Mouse (Mus musculus) adrenal gland, postnatal 36 days (tissue): ENCODE measurements around the gene Mrpl51. TPM values are rescaled to one million over a fixed set of nuclear protein-coding genes. Genes with fewer than 3 reads are reported as not detected.
A peak's percentile ranks its signal among the peaks of the same experiment; 100 is the strongest.

ENCODE experiments used
- DNase-seq, 2 experiments: peaks; one replicate each; pipeline ENCODE4 v3.0.0; 2021; ENCODE audit warnings: mixed read lengths in 1 of 2
- total RNA-seq, 2 experiments: library from RNA; stranded (reverse); gene quantifications; 2 replicates each; pipeline ENCODE4 v1.2.3; 2021

The Mrpl51 gene
- total RNA-seq, 2 experiments from 2014 or later, result 176 to 205 TPM

DNA sequence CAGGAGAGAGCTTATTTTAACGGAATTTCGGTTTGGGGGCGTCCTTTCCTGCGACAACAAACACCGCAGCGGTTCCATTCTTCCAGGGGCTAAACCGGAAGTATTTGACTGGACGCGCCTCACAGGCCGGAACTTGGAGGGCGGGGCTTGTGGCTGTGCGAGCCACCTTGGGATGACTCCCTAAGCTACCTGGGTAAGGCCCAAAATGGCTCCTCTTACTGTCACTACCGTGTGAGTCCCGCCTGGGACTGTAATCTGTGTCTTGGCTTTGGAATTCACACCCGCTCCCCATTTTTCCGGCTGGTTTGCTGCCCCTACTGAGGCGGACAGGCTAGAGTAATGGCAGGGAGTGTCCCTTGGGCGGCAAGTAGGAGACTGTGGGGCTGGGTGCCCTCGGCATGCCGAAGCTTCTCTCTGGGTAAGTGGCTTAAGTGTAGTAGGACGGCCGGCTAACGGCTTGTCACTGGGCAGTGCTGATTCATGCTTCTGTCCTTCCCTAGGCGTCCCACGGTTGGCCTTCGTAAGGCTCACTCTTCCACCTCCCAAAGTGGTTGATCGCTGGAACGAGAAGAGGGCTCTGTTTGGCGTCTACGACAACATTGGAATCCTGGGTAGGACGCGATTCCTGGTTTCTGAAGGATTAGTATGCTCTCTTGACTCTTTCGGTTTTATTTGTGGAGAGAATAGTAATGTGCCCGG lies 564 bp downstream of the Mrpl51 start:
- DNase-seq, result peak; percentile 93 to 96

DNA sequence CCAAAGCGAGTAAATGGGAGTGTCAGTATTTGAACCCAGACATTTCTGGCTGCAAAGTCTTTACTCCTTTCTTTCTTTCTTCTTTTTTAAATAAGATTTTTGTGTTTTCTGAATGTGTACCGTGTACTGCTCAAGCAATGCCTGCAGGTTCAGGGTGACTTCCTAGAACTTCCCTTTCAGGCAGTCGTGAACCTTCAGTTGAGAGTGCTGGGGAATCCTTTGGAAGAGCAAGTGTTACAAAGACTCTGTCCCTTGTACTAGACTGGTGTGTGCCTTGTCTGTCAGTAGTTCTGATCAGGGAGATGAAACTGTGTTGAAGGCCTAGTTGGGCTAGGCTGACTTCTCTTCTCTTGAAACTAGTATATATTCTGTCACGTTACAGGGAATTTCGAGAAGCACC lies 1.2 kb downstream of the Mrpl51 start:
- DNase-seq, result no peak

DNA sequence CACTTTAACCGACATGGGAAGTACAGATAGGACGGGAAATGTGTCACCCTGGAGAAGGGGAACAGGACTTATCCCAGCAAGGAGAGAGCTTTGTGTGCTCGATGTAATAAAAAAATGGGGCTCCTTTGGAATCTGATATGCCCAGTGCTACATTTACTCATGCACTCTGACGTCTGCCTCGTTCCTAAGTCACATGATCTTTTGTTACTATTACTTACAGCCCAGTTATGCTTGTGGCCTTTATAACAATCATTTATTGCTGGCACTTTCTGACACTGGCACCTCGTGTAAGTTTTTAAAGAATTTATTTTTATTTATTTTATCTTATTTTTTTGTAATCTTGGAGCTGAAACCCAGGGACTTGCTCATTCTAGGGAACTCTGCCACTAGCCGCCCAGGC lies 1.8 kb downstream of the Mrpl51 start:
- DNase-seq, result no peak

GRCm38 (mm10) chr6:125195541-125196075 lies 4.0 kb downstream of the Mrpl51 start:
- DNase-seq, result no peak

- no peak for DNase-seq
Observed at GRCm38 (mm10) chr6:125196301-125196700, 4.7 kb downstream of the Mrpl51 start.

DNA sequence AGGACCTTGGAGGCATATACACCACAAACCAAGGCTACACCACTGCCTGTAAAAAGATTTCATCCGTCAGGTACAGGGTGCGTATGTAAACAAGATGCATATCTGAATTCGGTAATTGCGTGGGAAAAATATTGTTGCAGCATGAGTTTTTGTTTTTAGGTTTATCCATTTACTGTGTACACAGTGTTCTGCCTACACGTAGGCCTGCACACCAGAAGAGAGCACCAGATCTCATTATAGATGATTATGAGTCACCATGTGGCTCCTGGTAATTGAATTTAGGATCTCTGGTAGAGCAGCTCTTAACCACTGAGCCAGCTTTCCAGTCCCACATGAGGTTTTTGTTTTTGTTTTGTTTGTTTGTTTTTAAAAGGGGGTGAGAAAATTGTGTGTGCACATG lies 5.6 kb downstream of the Mrpl51 start:
- no peak for DNase-seq

DNA sequence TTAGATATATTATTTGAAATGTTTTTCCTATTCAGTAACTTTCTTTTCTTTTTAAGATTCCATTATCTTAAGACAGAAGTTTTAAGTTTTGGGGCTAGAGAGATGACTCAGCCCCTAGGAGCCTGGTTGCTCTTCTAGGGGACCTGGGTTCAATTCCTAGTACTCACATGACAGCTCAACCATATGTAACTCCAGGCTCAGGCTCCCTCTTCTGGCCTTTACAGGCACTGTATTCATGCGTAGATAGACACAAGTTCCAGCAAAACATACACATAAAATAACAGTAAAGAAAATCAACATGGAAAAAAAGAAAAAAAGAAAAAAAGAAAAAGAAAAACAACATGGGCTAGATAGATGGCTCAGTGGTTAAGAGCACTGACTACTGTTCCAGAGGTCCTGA lies 18.8 kb downstream of the Mrpl51 start:
- DNase-seq, result no peak

GRCm38 (mm10) chr6:125212621-125213020 lies 21.0 kb downstream of the Mrpl51 start:
- DNase-seq, result peak in 1 of 2 experiments; percentile 38

- no peak for DNase-seq
Observed at GRCm38 (mm10) chr6:125213129-125213528, 21.5 kb downstream of the Mrpl51 start.

- DNase-seq, result no peak
Observed at GRCm38 (mm10) chr6:125213715-125214114, 22.1 kb downstream of the Mrpl51 start.

GRCm38 (mm10) chr6:125215148-125215954 lies 23.8 kb downstream of the Mrpl51 start, which contains the start of gene Vamp1:
Gene Vamp1, plus strand, starts transcription at chr6:125215551.
- DNase-seq, result peak; percentile 93 to 94

DNA sequence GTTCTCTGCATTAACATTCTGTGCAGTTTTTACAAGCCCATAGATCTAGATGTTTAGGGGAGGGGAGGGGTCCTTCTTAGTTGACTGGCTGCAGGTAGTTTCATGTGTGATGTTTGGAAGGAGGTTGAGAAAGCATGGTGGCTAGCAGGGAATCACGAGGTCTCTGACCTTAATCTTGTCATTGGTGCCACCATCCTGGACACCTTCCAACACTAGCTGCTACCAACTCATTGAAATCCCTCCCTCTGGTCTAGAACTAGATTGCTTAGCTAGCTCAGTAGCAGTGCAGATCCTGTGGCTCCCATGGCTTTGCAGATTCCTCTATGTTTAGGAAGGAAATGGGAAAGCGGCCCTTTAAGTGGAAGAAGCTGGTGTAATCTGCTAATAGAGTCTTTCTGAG lies 25.3 kb downstream of the Mrpl51 start:
- DNase-seq, result peak; percentile 66 to 72

GRCm38 (mm10) chr6:125217899-125218298 lies 26.3 kb downstream of the Mrpl51 start:
- DNase-seq, result no peak

- peak; percentile 47 to 50 for DNase-seq
Observed at GRCm38 (mm10) chr6:125218963-125219362, 27.4 kb downstream of the Mrpl51 start.

DNA sequence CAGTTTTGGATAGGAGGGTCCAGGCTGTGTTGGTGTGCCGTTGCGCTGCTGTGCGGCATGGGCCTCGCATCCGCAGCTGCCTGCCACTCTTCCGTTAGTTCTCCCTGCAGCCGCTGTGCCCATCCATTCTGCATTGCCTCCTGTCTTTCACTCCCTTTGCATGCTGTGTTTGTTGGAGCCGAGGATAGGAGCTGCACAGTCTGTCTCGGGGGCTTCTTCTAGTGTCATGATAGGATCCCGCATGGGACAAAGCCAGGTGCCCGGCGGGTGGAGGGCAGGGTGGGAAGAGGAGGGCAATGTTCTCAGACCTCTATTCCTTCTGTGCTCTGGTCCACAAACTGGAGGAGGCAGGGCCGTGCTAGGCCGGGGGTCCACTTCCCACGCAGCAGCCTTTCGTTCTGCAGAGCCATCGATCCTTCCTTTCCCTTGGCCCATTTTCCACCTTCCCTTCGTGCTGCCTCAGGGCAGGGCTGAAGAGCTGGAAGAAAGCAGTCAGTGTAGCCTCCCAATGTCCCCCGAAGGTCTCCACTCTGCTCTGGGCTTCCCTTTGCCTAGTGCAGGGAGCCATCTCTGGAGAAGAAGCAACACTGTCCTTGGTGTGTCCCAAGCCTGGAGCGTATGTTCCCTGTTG lies 29.6 kb downstream of the Mrpl51 start:
- no peak for DNase-seq

- DNase-seq, result no peak
Observed at GRCm38 (mm10) chr6:125222146-125222545, 30.5 kb downstream of the Mrpl51 start.

DNA sequence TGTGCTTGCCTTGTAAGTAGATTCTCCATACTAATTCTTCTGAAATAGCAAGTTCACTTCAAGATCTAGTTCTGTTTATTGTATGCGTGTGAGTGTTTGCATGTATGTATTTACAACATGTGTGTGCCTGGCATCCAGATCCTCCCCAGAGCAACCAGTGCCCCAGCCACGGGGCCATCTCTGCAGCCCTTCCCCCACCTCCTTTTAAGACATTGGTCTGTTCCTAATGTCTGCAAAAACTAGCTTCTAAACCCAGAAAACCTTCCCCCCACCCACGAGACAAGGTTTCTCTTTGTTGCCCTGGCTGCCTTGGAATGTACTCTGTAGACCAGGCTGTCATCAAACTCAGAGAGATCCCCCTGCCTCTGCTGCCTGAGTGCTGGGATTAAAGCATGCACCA lies 31.0 kb downstream of the Mrpl51 start:
- no peak for DNase-seq

GRCm38 (mm10) chr6:125225518-125226115 lies 34.0 kb downstream of the Mrpl51 start:
- peak in 1 of 2 experiments; percentile 50 for DNase-seq

- DNase-seq, result no peak
Observed at GRCm38 (mm10) chr6:125230571-125230970, 39.0 kb downstream of the Mrpl51 start.

DNA sequence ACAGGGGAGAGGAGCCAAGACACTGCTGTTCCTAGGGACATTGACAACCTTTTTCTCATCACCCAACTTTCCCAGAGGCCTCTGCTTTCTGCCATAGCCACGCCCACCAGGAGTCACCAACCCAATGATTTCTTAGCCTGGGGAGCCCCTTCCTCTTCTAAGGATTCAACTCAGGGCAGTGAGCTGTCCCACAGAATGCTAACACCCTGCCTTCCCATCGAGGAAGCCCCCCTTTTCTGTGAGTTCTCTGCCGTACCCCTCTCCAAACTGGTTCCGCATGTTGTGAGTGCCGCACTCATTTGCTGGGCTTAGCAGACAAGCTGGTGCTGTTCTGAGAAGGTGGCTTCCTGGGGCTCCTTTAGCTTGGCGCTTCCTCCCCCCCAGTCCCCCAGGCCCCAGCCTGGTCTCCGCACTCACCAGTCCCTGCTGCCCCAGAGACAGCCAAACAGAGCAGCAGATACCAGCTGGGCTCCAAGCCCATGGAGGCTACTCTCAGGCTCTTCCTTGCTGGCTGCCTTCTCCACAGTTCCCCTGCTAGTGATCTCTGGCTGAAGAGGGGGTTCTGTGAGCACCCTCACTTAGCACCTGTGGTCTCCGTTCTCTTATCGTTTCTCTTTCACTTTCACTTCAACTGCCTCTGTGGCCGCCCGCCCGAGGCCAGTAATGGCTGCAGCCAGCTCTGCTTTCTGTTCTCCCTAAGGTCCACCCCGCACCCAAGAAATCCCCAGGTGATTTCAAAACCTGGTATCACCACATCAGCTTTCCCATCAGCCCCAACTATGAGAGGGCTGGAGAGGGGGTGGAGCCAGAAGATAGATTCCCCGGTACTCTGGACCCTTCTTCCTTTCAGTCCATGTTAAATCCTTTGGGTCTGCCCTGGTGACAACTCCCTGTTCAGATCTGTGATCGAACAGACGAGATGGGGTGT lies 39.8 kb downstream of the Mrpl51 start, which contains the start of gene Tapbpl:
TSS of gene Tapbpl (minus strand) at position 744 of the 928 bp plus-strand sequence.
- peak; percentile 77 to 80 for DNase-seq

GRCm38 (mm10) chr6:125232045-125232437 lies 40.4 kb downstream of the Mrpl51 start:
- no peak for DNase-seq
